Mouse (Mus musculus): ENCODE results near the gene Ttc8. TPM values are rescaled to one million over a fixed set of nuclear protein-coding genes. Genes with fewer than 3 reads are reported as not detected.

Ttc8 gene
- polyA plus RNA-seq, 1 experiment from 2014 or later: 39.0 TPM

DNA sequence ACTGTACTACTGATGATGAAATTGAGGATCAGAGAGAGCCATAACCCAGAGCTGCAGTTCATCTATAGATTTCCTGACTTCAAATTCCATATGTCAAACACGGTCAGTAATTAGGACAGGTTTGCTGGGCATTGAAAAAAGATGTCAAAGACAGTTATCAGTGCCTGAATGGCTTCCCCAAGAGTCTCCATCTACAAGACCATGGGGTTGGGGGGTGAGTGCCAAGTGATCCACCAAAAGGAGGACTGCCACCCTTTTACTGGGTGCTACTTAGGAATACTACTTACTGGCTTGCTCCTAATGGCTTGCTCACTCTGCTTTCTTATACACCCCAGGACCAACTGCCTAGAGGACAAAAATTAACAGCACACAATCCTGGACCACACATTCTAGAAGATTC lies 88.4 kb downstream of the Ttc8 start:
- no peak overlapping the region for H3K27ac ChIP-seq
- H3K4me1 ChIP-seq: peaks cover 21% of the 10 kb centered on the region
- no peak for ATAC-seq (ENCODE audit: low FRiP score)
- no peaks in the 10 kb centered on the region for H3K27me3 ChIP-seq
- no peaks in the 10 kb centered on the region for H3K36me3 ChIP-seq
- H3K9me3 ChIP-seq (replicated peaks): no peaks in the 10 kb centered on the region
- WGBS: 63% methylated on average over 1 of the region's 1 CpGs
- no peak overlapping the region for H3K9ac ChIP-seq
- no peak overlapping the region for H3K4me2 ChIP-seq (replicated peaks)
- no peak overlapping the region for H3K4me3 ChIP-seq

DNA sequence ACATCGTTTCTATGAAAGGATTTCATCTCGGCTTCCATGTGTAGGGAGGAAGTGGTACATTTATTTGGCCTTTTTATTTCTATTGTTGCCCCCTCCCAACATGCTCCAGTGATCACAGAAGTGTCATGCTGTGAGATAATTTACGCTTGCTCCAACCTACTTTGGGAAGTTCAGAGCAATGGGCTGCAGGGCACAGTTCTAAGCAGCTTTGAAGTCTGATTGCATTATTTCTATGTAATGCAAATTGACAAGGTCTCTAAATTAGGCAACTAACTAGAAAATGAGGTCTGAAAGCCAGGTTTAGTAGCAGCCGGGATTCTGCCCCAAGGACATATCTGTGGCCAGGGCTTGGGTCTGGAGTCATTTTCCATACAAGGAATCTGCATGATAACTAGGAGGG lies 89.1 kb downstream of the Ttc8 start:
- no peaks in the 10 kb centered on the region for H3K9me3 ChIP-seq (replicated peaks)
- 25% methylated on average over 4 of the region's 4 CpGs for WGBS
- peaks cover 21% of the 10 kb centered on the region for H3K4me1 ChIP-seq
- no peaks in the 10 kb centered on the region for H3K27me3 ChIP-seq
- no peak overlapping the region for H3K4me3 ChIP-seq
- peak overlapping the region; percentile 76 for H3K27ac ChIP-seq
- H3K9ac ChIP-seq: no peak overlapping the region
- H3K36me3 ChIP-seq: no peaks in the 10 kb centered on the region
- no peak for ATAC-seq (ENCODE audit: low FRiP score)
- H3K4me2 ChIP-seq (replicated peaks): no peak overlapping the region

DNA sequence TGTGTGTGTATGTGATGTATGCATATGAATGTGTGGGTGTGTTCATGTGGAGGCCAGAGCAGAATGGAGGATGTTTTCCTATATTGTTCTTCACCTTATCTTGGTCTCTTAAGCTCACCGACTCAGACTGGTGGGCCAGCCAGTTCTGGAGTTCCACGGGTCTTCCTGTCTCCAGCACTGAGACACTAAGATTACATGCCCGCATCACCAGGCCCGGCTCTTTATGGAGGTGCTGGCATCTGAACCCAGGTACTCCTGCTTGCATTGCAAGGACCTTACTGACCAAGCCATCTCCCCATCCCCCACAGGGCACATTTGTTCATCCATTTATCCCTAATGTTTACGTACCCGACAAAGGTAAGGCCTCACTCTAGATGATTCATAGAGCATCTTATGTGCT lies 89.7 kb downstream of the Ttc8 start:
- 70% methylated on average over 6 of the region's 6 CpGs for WGBS
- ATAC-seq (ENCODE audit: low FRiP score): no peak
- H3K4me3 ChIP-seq: no peak overlapping the region

DNA sequence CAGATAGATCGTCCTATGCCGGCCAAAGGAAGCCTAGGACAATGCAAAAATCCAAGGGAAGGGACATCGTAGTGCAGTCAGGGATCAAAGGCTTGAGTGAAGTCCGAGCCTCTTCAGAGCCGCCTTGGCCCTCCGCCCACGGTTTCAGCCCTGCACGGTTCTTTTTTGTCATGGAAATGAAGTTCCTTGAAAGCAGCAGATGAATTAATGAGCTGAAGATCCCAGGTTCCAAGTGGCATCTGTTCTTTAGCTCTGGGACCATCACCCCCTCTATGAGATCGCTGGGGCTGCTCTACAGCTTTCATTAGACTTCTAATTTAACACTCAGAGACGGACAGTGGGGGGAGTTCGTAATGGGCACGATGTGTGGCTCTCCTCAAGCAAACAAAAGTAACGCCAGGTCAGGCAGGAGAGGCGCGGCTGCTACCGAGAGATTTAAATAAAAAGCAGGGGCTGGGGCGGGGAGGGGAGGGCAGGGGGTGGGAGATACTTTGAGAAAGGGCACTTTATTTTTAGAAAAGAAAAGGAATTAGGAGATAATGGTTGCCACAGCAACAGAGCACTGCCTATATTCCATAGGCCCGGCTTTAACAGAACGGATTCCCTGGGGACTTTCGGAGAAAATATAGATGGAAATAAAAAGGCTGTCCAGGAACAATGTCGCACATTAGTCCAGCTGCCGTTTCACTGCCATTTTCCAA lies 90.9 kb downstream of the Ttc8 start:
- ATAC-seq (ENCODE audit: low FRiP score): peak; percentile 94
- Histone ChIP-seq H3K4me1 (peaks cover 21% of the 10 kb centered on the region), H3K4me3 (no peak overlapping the region), H3K27ac (peak overlapping the region; percentile 76), H3K36me3 (no peaks in the 10 kb centered on the region), H3K9me3 (replicated peaks) (no peaks in the 10 kb centered on the region), H3K9ac (no peak overlapping the region), H3K27me3 (no peaks in the 10 kb centered on the region), H3K4me2 (replicated peaks) (peak overlapping the region; percentile 37)
- 5% methylated on average over 22 of the region's 22 CpGs for WGBS

More for the DNA sequence above, 89.7 kb downstream of the Ttc8 start:
- H3K36me3 ChIP-seq: no peaks in the 10 kb centered on the region
- H3K27me3 ChIP-seq: no peaks in the 10 kb centered on the region
- H3K27ac ChIP-seq: peak overlapping the region; percentile 76
- no peak overlapping the region for H3K9ac ChIP-seq
- no peak overlapping the region for H3K4me2 ChIP-seq (replicated peaks)
- H3K4me1 ChIP-seq: peaks cover 21% of the 10 kb centered on the region
- H3K9me3 ChIP-seq (replicated peaks): no peaks in the 10 kb centered on the region

DNA sequence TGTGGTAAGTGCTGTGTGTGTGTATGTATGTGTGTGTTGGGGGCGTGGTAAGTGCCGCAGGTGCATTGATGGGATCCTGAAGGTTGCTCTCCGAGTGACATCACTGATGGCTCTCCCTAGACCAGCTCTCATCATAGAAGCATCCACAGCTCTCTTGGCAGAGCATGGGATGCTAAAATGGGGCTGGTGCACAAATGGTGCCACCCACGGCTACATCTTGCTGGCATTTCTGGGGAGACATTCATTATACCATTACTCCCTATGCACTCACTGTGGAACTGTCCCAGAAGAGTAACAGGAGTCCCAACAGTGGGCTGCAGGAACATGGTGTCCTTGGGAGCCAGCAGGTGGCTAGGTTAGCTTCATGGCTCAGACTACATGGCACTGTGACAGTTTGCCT lies 95.5 kb downstream of the Ttc8 start:
- ATAC-seq (ENCODE audit: low FRiP score): no peak
- H3K4me3 ChIP-seq: no peak overlapping the region
- 90% methylated on average over 4 of the region's 4 CpGs for WGBS
- H3K4me2 ChIP-seq (replicated peaks): no peak overlapping the region
- no peaks in the 10 kb centered on the region for H3K9me3 ChIP-seq (replicated peaks)
- no peaks in the 10 kb centered on the region for H3K27me3 ChIP-seq
- H3K36me3 ChIP-seq: no peaks in the 10 kb centered on the region
- H3K4me1 ChIP-seq: peaks cover 11% of the 10 kb centered on the region
- no peak overlapping the region for H3K9ac ChIP-seq
- no peak overlapping the region for H3K27ac ChIP-seq

DNA sequence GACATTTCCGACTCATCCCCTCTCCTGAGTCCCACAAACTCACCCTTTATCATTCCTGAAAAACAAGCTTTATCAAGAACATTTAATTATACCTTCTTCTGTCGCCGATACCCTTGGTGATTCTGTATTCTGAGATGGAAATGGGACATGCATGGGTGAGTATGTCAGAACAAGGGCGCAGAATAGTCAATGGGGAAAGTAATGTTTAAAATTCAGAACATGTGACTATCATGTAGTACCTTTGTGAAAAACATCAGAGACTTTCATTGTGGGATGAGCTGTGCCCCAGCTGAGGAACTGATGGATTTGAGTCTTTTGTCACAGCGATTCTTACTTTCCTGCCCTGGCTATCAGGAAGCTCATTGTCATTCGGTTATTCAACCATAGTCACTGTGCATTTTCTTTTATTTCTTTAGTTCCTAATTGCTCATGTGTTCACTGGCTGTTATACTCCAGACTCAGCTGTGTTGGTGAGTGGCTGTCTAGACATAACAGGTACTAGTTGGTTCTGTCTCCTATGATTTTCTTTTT lies 104.1 kb downstream of the Ttc8 start:
- Histone ChIP-seq H3K27ac (no peak overlapping the region), H3K4me1 (0 out of 2 replicates have a peak, but pooled peaks cover 11% of the 10 kb centered on the region), H3K4me2 (replicated peaks) (no peak overlapping the region), H3K36me3 (no peaks in the 10 kb centered on the region), H3K9ac (no peak overlapping the region), H3K27me3 (no peaks in the 10 kb centered on the region), H3K9me3 (replicated peaks) (no peaks in the 10 kb centered on the region), H3K4me3 (no peak overlapping the region)
- ATAC-seq (ENCODE audit: low FRiP score): 0 out of 2 replicates have a peak, but pooled peaks have one; percentile 26
- WGBS: 64% methylated on average over 6 of the region's 6 CpGs

DNA sequence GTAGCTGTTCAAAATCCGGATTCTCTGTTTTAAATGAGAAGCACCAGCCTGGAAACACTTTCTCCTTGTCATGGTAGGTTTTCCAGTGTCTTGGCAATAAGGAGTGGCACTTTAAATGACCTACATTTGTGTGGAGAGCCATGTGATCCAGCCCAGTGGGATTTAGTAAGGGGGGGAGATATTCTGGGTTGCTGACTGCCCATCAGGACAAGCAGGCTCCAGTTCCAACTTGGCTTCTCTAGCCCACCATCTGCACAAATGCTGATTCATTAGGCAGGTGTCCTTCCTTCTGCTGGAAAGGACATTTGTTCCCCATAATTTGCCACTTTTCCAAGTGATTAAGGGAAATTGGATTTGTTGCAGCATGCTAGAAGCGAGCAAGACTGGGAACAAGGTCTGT lies 105.9 kb downstream of the Ttc8 start:
- Histone ChIP-seq H3K27me3 (no peaks in the 10 kb centered on the region), H3K4me1 (0 out of 2 replicates have a peak, but pooled peaks cover 11% of the 10 kb centered on the region), H3K4me2 (replicated peaks) (no peak overlapping the region), H3K27ac (no peak overlapping the region), H3K9me3 (replicated peaks) (no peaks in the 10 kb centered on the region), H3K9ac (no peak overlapping the region), H3K36me3 (no peaks in the 10 kb centered on the region), H3K4me3 (no peak overlapping the region)
- 86% methylated on average over 2 of the region's 2 CpGs for WGBS
- ATAC-seq (ENCODE audit: low FRiP score): no peak

DNA sequence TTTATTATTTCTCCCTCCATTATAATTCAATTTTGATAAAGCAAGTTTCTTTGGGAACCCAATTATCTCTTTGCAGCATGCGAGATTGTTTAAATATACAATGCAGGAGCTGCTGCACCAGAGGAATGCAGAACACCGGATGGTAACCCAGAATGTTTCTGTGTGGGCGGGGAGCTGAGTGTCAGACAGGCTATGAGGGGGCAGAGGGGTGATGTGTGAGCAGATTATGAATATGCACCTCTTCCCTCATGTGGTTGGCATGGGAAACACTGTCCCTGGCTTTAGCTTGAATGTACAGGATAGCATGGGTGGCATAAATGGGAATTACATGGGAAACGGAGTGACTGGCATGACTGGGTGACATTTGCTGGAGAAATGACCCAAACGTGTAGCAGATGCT lies 108.3 kb downstream of the Ttc8 start:
- Histone ChIP-seq H3K4me2 (replicated peaks) (no peak overlapping the region), H3K4me1 (0 out of 2 replicates have a peak, but pooled peaks cover 11% of the 10 kb centered on the region), H3K9me3 (replicated peaks) (no peaks in the 10 kb centered on the region), H3K27ac (no peak overlapping the region), H3K36me3 (no peaks in the 10 kb centered on the region), H3K4me3 (no peak overlapping the region), H3K9ac (no peak overlapping the region), H3K27me3 (no peaks in the 10 kb centered on the region)
- no peak for ATAC-seq (ENCODE audit: low FRiP score)
- 53% methylated on average over 5 of the region's 5 CpGs for WGBS

DNA sequence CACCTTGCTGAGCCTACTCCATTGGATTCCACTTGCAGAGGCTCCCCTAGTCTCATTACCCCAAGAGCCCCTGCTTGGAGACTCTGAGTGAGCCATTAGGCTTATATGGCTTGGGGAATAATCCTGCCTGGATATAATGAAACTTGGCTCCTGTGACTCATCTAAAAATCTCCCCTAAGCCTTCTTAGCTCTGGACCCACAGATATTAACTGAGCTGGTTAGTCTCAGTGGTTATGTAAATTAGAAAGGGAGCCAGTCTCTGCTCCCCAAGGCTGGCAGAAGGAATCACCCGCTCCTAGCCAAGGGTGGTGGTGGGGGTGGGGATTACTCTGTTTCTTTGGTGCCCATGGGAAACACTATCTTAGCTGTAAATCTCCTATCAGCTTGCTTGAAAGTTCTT lies 109.6 kb downstream of the Ttc8 start:
- 0 out of 2 replicates have a peak, but pooled peaks cover 11% of the 10 kb centered on the region for H3K4me1 ChIP-seq
- H3K9ac ChIP-seq: no peak overlapping the region
- H3K36me3 ChIP-seq: no peaks in the 10 kb centered on the region
- no peak overlapping the region for H3K4me3 ChIP-seq
- H3K4me2 ChIP-seq (replicated peaks): no peak overlapping the region
- no peaks in the 10 kb centered on the region for H3K9me3 ChIP-seq (replicated peaks)
- H3K27me3 ChIP-seq: peaks cover 5% of the 10 kb centered on the region
- no peak for ATAC-seq (ENCODE audit: low FRiP score)
- WGBS: 58% methylated on average over 1 of the region's 1 CpGs
- H3K27ac ChIP-seq: no peak overlapping the region

Other genes with a start within 250 kb of the Ttc8 start
- 7.2 and 7.4 TPM in 2 replicates for gene Ptpn21, start 183.2 kb upstream of the Ttc8 start, polyA plus RNA-seq (2016; fragmentation: Nextera tagmentation; extraction: Ambion mirVana)
- gene Zc3h14, start 173.6 kb upstream of the Ttc8 start, polyA plus RNA-seq (2016; fragmentation: Nextera tagmentation; extraction: Ambion mirVana): 151 and 159 TPM in 2 replicates
- gene Eml5, start 19.1 kb upstream of the Ttc8 start, polyA plus RNA-seq (2016; fragmentation: Nextera tagmentation; extraction: Ambion mirVana): 19.6 and 23.6 TPM in 2 replicates